In the genomic region with DNA sequence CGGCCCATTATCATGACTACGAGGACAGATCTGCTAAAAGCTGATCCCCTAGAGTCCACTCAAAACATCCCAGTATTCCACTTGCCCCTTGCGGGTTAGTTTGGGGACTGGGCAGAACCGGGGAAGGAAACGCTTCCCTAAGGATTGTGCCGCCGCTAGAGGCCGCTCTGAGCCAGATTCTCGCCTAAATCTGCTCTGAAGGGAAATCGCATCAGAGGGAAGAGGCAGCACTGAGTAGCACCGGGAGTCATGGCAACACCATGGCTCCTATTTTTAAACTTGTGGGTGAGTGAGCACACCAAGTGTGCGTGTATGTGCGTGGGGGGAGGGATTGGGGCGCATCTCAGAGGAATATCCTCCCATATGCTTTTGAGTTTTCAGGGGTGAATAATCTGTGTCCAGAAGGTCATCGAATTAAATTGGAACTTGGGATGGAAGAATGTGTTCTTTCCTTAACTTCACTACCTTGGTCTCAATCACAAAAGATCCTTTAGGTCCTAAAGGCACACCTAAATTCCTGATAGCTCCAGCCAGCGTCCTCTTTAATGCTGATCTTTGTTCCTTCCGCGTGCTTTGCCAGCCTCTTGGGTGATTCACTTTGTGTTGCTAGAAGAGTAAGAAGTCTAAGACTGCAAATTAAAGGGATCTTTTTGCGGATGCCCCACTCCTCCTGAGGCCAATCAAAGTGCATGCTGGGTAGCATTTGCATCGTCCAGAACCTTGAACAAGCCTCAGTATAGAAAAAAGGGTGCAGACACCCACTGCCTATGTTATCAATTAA, we compare ENCODE assay signal across 8 mouse cellular contexts.
DNase-seq lines count a peak whose midpoint lies in the region; ATAC-seq and TF ChIP-seq lines count a peak whose summit lies in the region.

No protein-coding gene starts in this region.

- no peaks in the 10 kb centered on the region for H3K36me3 ChIP-seq in forebrain, embryonic 15.5 days
- H3K36me3 ChIP-seq in liver, postnatal 0 days (replicated peaks; ENCODE audit: insufficient read depth, low read length), result no peaks in the 10 kb centered on the region

- intact Hi-C loops in heart, postnatal 25 days (cut with DNase I), result loop anchor here (2.0 to 5.0 kb wide), 2 partner anchors 225 to 445 kb away; no protein-coding TSS in a partner anchor

- H3K9ac ChIP-seq in forebrain, embryonic 15.5 days (replicated peaks), result no peak overlapping the region
- no peak overlapping the region for H3K9ac ChIP-seq in liver, postnatal 0 days (replicated peaks)

- TF ChIP-seq EP300 in liver, postnatal 0 days (IDR thresholded peaks at IDR 0.05; ENCODE audit: low read depth), result no peak

- H3K9me3 ChIP-seq in forebrain, embryonic 15.5 days, result no peaks in the 10 kb centered on the region
- H3K9me3 ChIP-seq in liver, postnatal 0 days (ENCODE audit: low read length), result no peaks in the 10 kb centered on the region

- no peak overlapping the region for H3K4me3 ChIP-seq in forebrain, embryonic 15.5 days
- H3K4me3 ChIP-seq in liver, postnatal 0 days (ENCODE audit: low read depth, low read length), result no peak overlapping the region

- peak overlapping the region; percentile 13; the same call in 1 of the 2 replicates for H3K4me2 ChIP-seq in forebrain, embryonic 15.5 days (replicated peaks)
- no peak overlapping the region for H3K4me2 ChIP-seq in liver, postnatal 0 days (ENCODE audit: low read depth, low read length)

- peak overlapping the region; percentile 67 for H3K27ac ChIP-seq in forebrain, embryonic 15.5 days (replicated peaks)
- H3K27ac ChIP-seq in liver, postnatal 0 days (ENCODE audit: low read depth), result no peak overlapping the region

- H3K27me3 ChIP-seq in forebrain, embryonic 15.5 days, result no peaks in the 10 kb centered on the region
- H3K27me3 ChIP-seq in liver, postnatal 0 days (ENCODE audit: insufficient read depth, low read length), result 0 out of 2 replicates have a peak, but pooled peaks cover 2% of the 10 kb centered on the region

- H3K4me1 ChIP-seq in forebrain, embryonic 15.5 days, result peaks cover 44% of the 10 kb centered on the region
- no peaks in the 10 kb centered on the region for H3K4me1 ChIP-seq in liver, postnatal 0 days (ENCODE audit: insufficient read depth)

- DNase-seq in ES-CJ7 (ENCODE audit: low read depth, low spot score), result peak; percentile 83
- DNase-seq in cerebellum, adult 11 months, result peak; percentile 53
- peak; percentile 29 for DNase-seq in heart, postnatal 25 days (ENCODE audit: low spot score)
- DNase-seq in kidney, postnatal 4 days, result peak; percentile 92 to 94
- peak; percentile 67 for DNase-seq in liver, postnatal 0 days
- DNase-seq in ovary, adult 18-20 months (ENCODE audit: low spot score), result peak; percentile 64
- peak; percentile 4 to 31 for DNase-seq in thymus, postnatal 10 days (ENCODE audit: low spot score in 2 of 2)

- TF ChIP-seq CTCF in liver, postnatal 0 days (IDR thresholded peaks at IDR 0.05; ENCODE audit: low read depth), result peak; percentile 73

- WGBS in forebrain, embryonic 15.5 days, result 22% methylated on average over 20 of the region's 20 CpGs
- 22% methylated on average over 20 of the region's 20 CpGs for WGBS in liver, postnatal 0 days (ENCODE audit: insufficient replicate concordance)

- peak; percentile 92 for ATAC-seq in forebrain, embryonic 15.5 days (replicated peaks)
- peak; percentile 29; the same call in 1 of the 2 replicates for ATAC-seq in liver, postnatal 0 days

Comparison
In these comparisons a context has a peak if more than half of its experiments do, and no peak if none do; other contexts are left out.
1. DNase-seq: peak in every context shown above with its lines; median percentile 93 in kidney, postnatal 4 days; 83 in ES-CJ7; 67 in liver, postnatal 0 days; 64 in ovary, adult 18-20 months; 53 in cerebellum, adult 11 months; 29 in heart, postnatal 25 days; 18 in thymus, postnatal 10 days.